Mouse (Mus musculus) lung, postnatal 25 days (tissue): ENCODE data around the gene Olfr414.

Source experiments
- DNase-seq: peaks from one replicate; pipeline ENCODE4 v3.0.0; 2022; ENCODE audit warnings: low spot score

Olfr414 gene

GRCm38 (mm10) chr1:174423764-174424163 is at the start of gene Olfr414:
Gene Olfr414, plus strand, starts transcription at chr1:174424064.
- DNase-seq, result no peak

- no peak for DNase-seq
Measured at GRCm38 (mm10) chr1:174390746-174391145, 33.1 kb upstream of the Olfr414 start, which contains the start of gene Olfr248. Gene Olfr248, plus strand, starts transcription at chr1:174391046.

DNA sequence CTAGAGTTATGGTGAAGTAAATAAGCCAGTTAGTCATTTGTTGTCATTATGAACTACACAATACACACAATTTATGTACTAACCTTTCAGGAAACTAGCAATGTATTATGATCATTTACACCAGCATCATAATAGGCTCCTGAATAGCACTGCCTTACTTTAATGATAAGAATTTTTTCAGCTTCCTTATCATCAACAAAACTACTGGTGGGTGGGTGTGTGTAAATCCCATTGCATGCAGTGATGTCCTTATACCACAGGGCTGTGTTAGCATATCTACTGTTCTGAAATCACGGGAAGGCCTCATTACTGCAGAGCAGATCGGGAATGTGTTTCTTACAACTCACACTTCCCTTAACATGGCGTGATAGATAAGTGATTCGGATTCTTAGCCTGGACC is 905 bp upstream of the Olfr414 start:
- no peak for DNase-seq

- no peak for DNase-seq
Measured at GRCm38 (mm10) chr1:174426180-174426986, 2.5 kb downstream of the Olfr414 start.

DNA sequence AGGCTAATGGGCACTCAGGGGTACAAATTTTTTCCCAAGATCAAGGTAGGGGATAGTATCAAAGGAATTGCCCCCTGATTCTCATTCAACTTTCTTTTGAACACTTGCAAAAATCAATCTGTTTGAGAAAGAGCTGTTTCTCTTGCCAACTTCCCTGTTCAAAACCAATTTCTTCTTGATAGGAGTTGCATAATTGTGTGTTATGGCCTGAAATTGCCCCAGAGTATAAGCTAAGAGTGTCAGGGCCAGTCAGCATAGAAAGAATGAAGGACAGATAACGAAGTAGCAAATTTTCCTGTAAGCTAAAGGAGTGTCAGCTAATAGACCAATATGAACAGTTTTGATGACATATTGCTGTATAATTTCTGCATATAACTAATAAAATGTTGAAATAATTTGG is 3.5 kb downstream of the Olfr414 start:
- no peak for DNase-seq

GRCm38 (mm10) chr1:174428407-174428806 is 4.5 kb downstream of the Olfr414 start:
- no peak for DNase-seq

GRCm38 (mm10) chr1:174434121-174434520 is 10.3 kb downstream of the Olfr414 start:
- no peak for DNase-seq

- DNase-seq, result no peak
Measured at GRCm38 (mm10) chr1:174441782-174442181, 17.9 kb downstream of the Olfr414 start, which contains the start of gene Olfr220. Gene Olfr220, plus strand, starts transcription at chr1:174442082.

- DNase-seq, result no peak
Measured at GRCm38 (mm10) chr1:174455100-174455499, 31.2 kb downstream of the Olfr414 start.

DNA sequence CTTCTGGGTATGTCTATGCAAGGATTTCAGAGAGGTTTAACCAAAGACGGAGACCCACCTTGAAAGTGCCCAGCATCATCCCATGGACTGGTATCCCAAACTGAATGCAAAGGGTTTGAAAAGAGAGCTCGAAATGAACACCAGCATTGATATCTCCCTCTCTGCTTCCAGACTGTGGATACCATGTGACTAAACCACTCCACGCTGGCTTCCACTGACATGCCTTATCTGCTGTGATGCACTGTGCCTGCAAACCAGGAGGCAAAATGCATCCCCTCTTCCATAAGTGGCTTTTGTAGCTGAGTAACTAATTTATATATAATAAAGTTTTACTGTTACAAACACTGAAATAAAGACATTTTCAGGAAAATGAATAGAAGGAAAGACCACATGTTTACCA is 41.5 kb downstream of the Olfr414 start:
- DNase-seq, result no peak

DNA sequence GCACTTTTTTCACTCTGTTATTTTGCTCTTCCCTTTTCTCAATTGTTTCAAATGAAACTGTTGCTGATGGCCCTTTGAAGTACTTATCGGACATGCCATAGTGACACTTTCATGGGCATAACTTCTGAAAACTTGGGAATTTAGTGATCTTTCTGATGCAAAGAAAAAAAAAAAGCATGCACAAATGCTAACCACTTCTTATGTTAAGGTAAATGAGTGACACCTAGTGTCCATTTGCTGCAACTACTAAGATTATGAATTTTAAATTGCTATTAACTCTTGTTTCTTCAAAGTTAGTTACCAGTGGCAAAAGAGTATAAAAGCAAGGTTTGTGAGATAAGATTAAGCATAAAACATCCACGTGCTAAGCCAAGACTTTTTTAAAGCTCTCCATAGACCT is 42.4 kb downstream of the Olfr414 start:
- DNase-seq, result no peak

- DNase-seq, result peak; percentile 9
Measured at GRCm38 (mm10) chr1:174469736-174470135, 45.9 kb downstream of the Olfr414 start.

DNA sequence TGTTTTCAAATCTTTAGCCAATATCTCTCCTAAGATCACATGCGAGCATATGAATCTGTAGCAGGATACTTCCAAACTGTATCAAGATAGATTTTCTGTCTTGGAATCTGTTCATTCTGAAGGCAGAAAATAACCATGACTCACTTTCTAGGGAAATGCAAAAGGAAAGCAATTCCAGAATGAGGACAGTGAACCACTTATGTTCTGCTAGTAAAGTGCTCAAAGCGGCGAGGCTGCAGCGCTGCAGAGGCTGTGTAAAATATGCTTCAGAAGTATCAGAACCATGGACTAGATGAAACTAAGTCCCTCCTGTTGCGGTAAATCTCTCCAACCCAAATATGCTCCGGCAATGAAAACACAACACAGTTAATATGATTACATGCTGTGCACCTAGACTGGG is 58.7 kb downstream of the Olfr414 start:
- no peak for DNase-seq
